In the genomic region with DNA sequence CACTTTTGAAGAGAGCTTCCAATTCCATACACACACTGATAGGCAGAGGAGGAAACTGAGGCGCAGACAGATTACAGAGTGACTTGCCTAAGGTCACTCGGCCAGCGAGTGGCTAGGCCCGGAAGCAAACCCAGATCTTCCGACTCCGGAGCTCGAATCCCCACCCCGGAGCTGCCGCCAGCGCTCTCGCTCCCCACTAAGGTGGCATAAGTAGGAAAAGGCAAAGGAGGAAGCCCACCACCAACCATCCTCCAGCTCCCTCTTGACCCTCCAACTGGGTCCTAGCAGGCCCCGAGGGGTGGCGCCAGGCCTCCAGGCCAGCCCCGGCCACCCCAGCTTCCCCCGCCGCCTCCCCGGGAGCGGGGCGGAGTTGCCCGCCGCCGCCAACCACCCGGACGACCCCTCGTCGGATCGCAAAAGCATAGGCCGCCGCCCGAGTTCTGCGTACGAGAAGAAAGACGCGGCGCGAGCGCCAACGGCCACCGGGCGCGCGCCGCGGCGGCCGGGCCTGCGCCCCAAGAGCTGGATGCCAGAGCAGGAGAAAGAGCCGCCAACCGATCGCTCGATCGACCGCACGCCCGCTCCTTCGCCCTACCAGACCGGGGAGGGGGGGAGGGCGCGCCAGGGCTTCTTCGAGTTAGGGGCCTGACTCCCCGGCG, we compare ENCODE assay signal across 8 mouse cellular contexts. TPM values are rescaled to one million over a fixed set of nuclear protein-coding genes. Genes with fewer than 3 reads are reported as not detected.
DNase-seq lines count a peak whose midpoint lies in the region; ATAC-seq and TF ChIP-seq lines count a peak whose summit lies in the region.

No protein-coding gene starts in this region.

- no peak for TF ChIP-seq POLR2A in cerebellum, adult 2 months (IDR thresholded peaks at IDR 0.05; ENCODE audit: borderline replicate concordance, insufficient read depth, low read length)
- TF ChIP-seq POLR2A in thymus, adult 2 months (IDR thresholded peaks at IDR 0.05; ENCODE audit: control insufficient read depth, extremely low read depth, insufficient read depth, low read length, poor library complexity): no peak

- H3K4me2 ChIP-seq in forebrain, embryonic 15.5 days (replicated peaks): peak overlapping the region; percentile 81
- H3K4me2 ChIP-seq in kidney, embryonic 14.5 days (replicated peaks; ENCODE audit: low read depth, low read length): peak overlapping the region; percentile 73

- TF ChIP-seq CTCF in cerebellum, adult 2 months (IDR thresholded peaks at IDR 0.05; ENCODE audit: borderline replicate concordance, insufficient read depth, low read depth, low read length): no peak
- TF ChIP-seq CTCF in thymus, adult 2 months (IDR thresholded peaks at IDR 0.05; ENCODE audit: borderline replicate concordance, control insufficient read depth, extremely low read depth, insufficient read depth, low read length, poor library complexity): no peak

- H3K4me3 ChIP-seq in cerebellum, adult 2 months (replicated peaks; ENCODE audit: insufficient read depth, low read depth, low read length): peak overlapping the region; percentile 70
- peak overlapping the region; percentile 71 for H3K4me3 ChIP-seq in thymus, adult 2 months (ENCODE audit: control insufficient read depth, insufficient read depth, low read length)
- H3K4me3 ChIP-seq in forebrain, embryonic 15.5 days: peak overlapping the region; percentile 94
- H3K4me3 ChIP-seq in kidney, embryonic 14.5 days (ENCODE audit: low read length): peak overlapping the region; percentile 84

- H3K4me1 ChIP-seq in cerebellum, adult 2 months (ENCODE audit: control insufficient read depth, insufficient read depth, low read length): no peaks in the 10 kb centered on the region
- peaks cover 6% of the 10 kb centered on the region for H3K4me1 ChIP-seq in thymus, adult 2 months (replicated peaks; ENCODE audit: control insufficient read depth, insufficient read depth, low read length)
- peaks cover 34% of the 10 kb centered on the region for H3K4me1 ChIP-seq in forebrain, embryonic 15.5 days
- H3K4me1 ChIP-seq in kidney, embryonic 14.5 days (ENCODE audit: control insufficient read depth, insufficient read depth, low read length): no peaks in the 10 kb centered on the region; the same call in 1 of the 2 replicates

- H3K27ac ChIP-seq in cerebellum, adult 2 months (ENCODE audit: insufficient read depth, low read length): peak overlapping the region; percentile 51
- H3K27ac ChIP-seq in thymus, adult 2 months (ENCODE audit: control insufficient read depth, insufficient read depth, low read length): peak overlapping the region; percentile 37
- H3K27ac ChIP-seq in forebrain, embryonic 15.5 days (replicated peaks): peak overlapping the region; percentile 96
- H3K27ac ChIP-seq in kidney, embryonic 14.5 days (ENCODE audit: low read depth, low read length): peak overlapping the region; percentile 95

- peaks cover 13% of the 10 kb centered on the region for H3K9me3 ChIP-seq in forebrain, embryonic 15.5 days
- H3K9me3 ChIP-seq in kidney, embryonic 14.5 days (ENCODE audit: control insufficient read depth, low read length): peaks cover 18% of the 10 kb centered on the region

- peak overlapping the region; percentile 96 for H3K9ac ChIP-seq in forebrain, embryonic 15.5 days (replicated peaks)
- H3K9ac ChIP-seq in kidney, embryonic 14.5 days (ENCODE audit: low read depth, low read length): peak overlapping the region; percentile 97

- no peaks in the 10 kb centered on the region for H3K27me3 ChIP-seq in cerebellum, adult 2 months (ENCODE audit: control insufficient read depth, insufficient read depth, low read length)
- H3K27me3 ChIP-seq in thymus, adult 2 months (ENCODE audit: control insufficient read depth, insufficient read depth, low read length): no peaks in the 10 kb centered on the region
- H3K27me3 ChIP-seq in forebrain, embryonic 15.5 days: no peaks in the 10 kb centered on the region
- H3K27me3 ChIP-seq in kidney, embryonic 14.5 days (ENCODE audit: control insufficient read depth, insufficient read depth, low read length): no peaks in the 10 kb centered on the region

- peak; percentile 42 for ATAC-seq in forebrain, embryonic 15.5 days (replicated peaks)
- peak; percentile 28 for ATAC-seq in kidney, embryonic 14.5 days (ENCODE audit: low FRiP score, low TSS enrichment)
- no peak for ATAC-seq in erythroid progenitor cell, adult 5-6 weeks (replicated peaks; ENCODE audit: low FRiP score, poor library complexity, severe bottlenecking)

- under 1% methylated on average over 58 of the region's 62 CpGs for WGBS in cerebellum, adult 2 months
- WGBS in thymus, adult 2 months: under 1% methylated on average over 57 of the region's 62 CpGs
- WGBS in forebrain, embryonic 15.5 days: under 1% methylated on average over 60 of the region's 62 CpGs
- 2% methylated on average over 47 of the region's 62 CpGs for WGBS in kidney, embryonic 14.5 days

- H3K36me3 ChIP-seq in thymus, adult 2 months (ENCODE audit: control insufficient read depth, insufficient read depth, low read length): peaks cover 19% of the 10 kb centered on the region
- peaks cover 41% of the 10 kb centered on the region for H3K36me3 ChIP-seq in forebrain, embryonic 15.5 days
- peaks cover 31% of the 10 kb centered on the region for H3K36me3 ChIP-seq in kidney, embryonic 14.5 days (ENCODE audit: control insufficient read depth, insufficient read depth, low read length)

- DNase-seq in cerebellum, adult 2 months: no peak
- DNase-seq in cerebellum, postnatal 36 days: no peak
- peak; percentile 58 for DNase-seq in thymus, adult 2 months
- no peak for DNase-seq in thymus, postnatal 4 days
- peak; percentile 19 for DNase-seq in lung, postnatal 25 days (ENCODE audit: low spot score)

RNA-seq across cellular contexts. Expression of gene Morc2a, which starts 0.6 kb away (rescaled TPM):
- 22.9 and 26.0 TPM in 2 replicates for polyA plus RNA-seq in cerebellum, adult 2 months (2012; rRNA removed)
- 21.8 and 22.6 TPM in 2 replicates for polyA plus RNA-seq in thymus, adult 2 months (2012; rRNA removed)
- 43.4 and 44.9 TPM in 2 replicates for polyA plus RNA-seq in forebrain, embryonic 15.5 days (2015; fragmentation: Nextera tagmentation; extraction: Ambion mirVana)
- polyA plus RNA-seq in kidney, embryonic 14.5 days (2014; fragmentation: Nextera tagmentation; extraction: Ambion mirVana): 18.2 and 23.7 TPM in 2 replicates
- total RNA-seq in erythroid progenitor cell, adult 5-6 weeks (2015; ENCODE audit: low replicate concordance): 5.0 and 15.9 TPM in 2 replicates
- total RNA-seq in erythroid progenitor cell, adult 5-6 weeks (2017; ENCODE audit: low replicate concordance): 7.2 and 9.3 TPM in 2 replicates

Comparison
In these comparisons a context has a peak if more than half of its experiments do, and no peak if none do; other contexts are left out.
1. DNase-seq: peak in thymus, adult 2 months (single experiment) and lung, postnatal 25 days (single experiment); none in cerebellum, adult 2 months (0 of 2), cerebellum, postnatal 36 days (0 of 2) and thymus, postnatal 4 days (single experiment).
2. H3K27ac ChIP-seq: peak in every context shown above with its lines; median percentile 96 in forebrain, embryonic 15.5 days; 95 in kidney, embryonic 14.5 days; 51 in cerebellum, adult 2 months; 37 in thymus, adult 2 months.
3. Peak in every context shown above with its lines, with median percentiles within 50 percentile points of each other: H3K4me3 ChIP-seq.